Mouse (Mus musculus) small intestine, adult 2 months (tissue): ENCODE measurements at regions not wholly inside any gene's neighbourhood (a gene's known extent, or its start where the extent isn't known, plus 50 kb on each side); places are given as distances from the start of the nearest gene placed in this dataset.

Experiments used
- H3K27ac ChIP-seq: fragments of 200-500 bp; 2 replicates; pipeline ENCODE4 v1.5.1; 2012; ENCODE audit warnings: low read depth, low read length, control low read depth, inconsistent platforms; ENCODE audit not compliant: insufficient read depth
- H3K27me3 ChIP-seq: fragments of 200-500 bp; 2 replicates; pipeline ENCODE4 v1.6.1; 2012; ENCODE audit warnings: mild to moderate bottlenecking, moderate library complexity, low read length, inconsistent platforms; ENCODE audit not compliant: control insufficient read depth, insufficient read depth
- H3K36me3 ChIP-seq: fragments of 200-500 bp; 2 replicates; pipeline ENCODE4 v1.6.1; 2012; ENCODE audit warnings: mild to moderate bottlenecking, low read length, control low read depth, inconsistent platforms; ENCODE audit not compliant: control insufficient read depth, insufficient read depth
- H3K4me1 ChIP-seq: fragments of 200-500 bp; 2 replicates; pipeline ENCODE4 v1.6.1; 2012; ENCODE audit warnings: low read length, inconsistent platforms, mixed read lengths; ENCODE audit not compliant: control insufficient read depth, insufficient read depth, insufficient read length
- H3K4me3 ChIP-seq: fragments of 200-500 bp; 2 replicates; pipeline ENCODE4 v1.5.1; 2012; ENCODE audit warnings: low read depth, mild to moderate bottlenecking, control low read depth, inconsistent platforms, low read length, moderate library complexity
- CTCF ChIP-seq: fragments of 200-500 bp; IDR thresholded peaks from 2 replicates; pipeline ENCODE4 v1.5.1; 2012; ENCODE audit warnings: low read depth, mild to moderate bottlenecking, control low read depth, inconsistent platforms, low read length, moderate library complexity, mixed read lengths; ENCODE audit not compliant: insufficient replicate concordance, insufficient read length; ENCODE audit errors: extremely low read depth
- POLR2A ChIP-seq: fragments of 200-500 bp; IDR thresholded peaks from 2 replicates; pipeline ENCODE4 v1.6.1; 2012; ENCODE audit warnings: low read depth, mild to moderate bottlenecking, control low read depth, inconsistent platforms, low read length, moderate library complexity
- WGBS: fragments of 180-500 bp; shearing (Covaris S2); methylation state at CpG from one replicate; pipeline ENCODE4 v1.1.7; 2018; 5-methylcytosine and 5-hydroxymethylcytosine counted together

- H3K27ac ChIP-seq, result no peak overlapping the region
- peaks cover 4% of the 10 kb centered on the region; the same call in 1 of the 2 replicates for H3K4me1 ChIP-seq
- TF ChIP-seq CTCF (no peak), POLR2A (no peak)
- H3K27me3 ChIP-seq, result no peaks in the 10 kb centered on the region
- H3K4me3 ChIP-seq, result no peak overlapping the region
- no peaks in the 10 kb centered on the region for H3K36me3 ChIP-seq
Observed at GRCm38 (mm10) chr9:43930037-43930404, 113.2 kb upstream of the Thy1 start.

GRCm38 (mm10) chr9:43930476-43930875 is 112.7 kb upstream of the Thy1 start:
- no peak for TF ChIP-seq POLR2A
- no peak for TF ChIP-seq CTCF

GRCm38 (mm10) chr9:43934012-43934690 is 109.0 kb upstream of the Thy1 start:
- H3K36me3 ChIP-seq, result no peaks in the 10 kb centered on the region
- no peaks in the 10 kb centered on the region for H3K27me3 ChIP-seq
- 22% methylated on average over 18 of the region's 18 CpGs for WGBS
- no peak overlapping the region for H3K4me3 ChIP-seq
- TF ChIP-seq POLR2A, result no peak
- TF ChIP-seq CTCF, result no peak
- H3K4me1 ChIP-seq, result peaks cover 4% of the 10 kb centered on the region; the same call in 1 of the 2 replicates
- H3K27ac ChIP-seq, result no peak overlapping the region

More at GRCm38 (mm10) chr9:43930476-43930875, 112.7 kb upstream of the Thy1 start:
- Histone ChIP-seq H3K4me1 (peaks cover 4% of the 10 kb centered on the region; the same call in 1 of the 2 replicates), H3K27me3 (no peaks in the 10 kb centered on the region), H3K27ac (no peak overlapping the region), H3K4me3 (no peak overlapping the region), H3K36me3 (no peaks in the 10 kb centered on the region)
- WGBS, result 67% methylated on average over 3 of the region's 3 CpGs

GRCm38 (mm10) chr9:43934691-43935064 is 108.5 kb upstream of the Thy1 start:
- TF ChIP-seq POLR2A (no peak), CTCF (no peak)
- WGBS, result 3% methylated on average over 5 of the region's 5 CpGs
- Histone ChIP-seq H3K4me3 (no peak overlapping the region), H3K4me1 (peaks cover 4% of the 10 kb centered on the region; the same call in 1 of the 2 replicates), H3K27me3 (no peaks in the 10 kb centered on the region), H3K36me3 (no peaks in the 10 kb centered on the region), H3K27ac (no peak overlapping the region)

GRCm38 (mm10) chr9:43939336-43939735 is 103.8 kb upstream of the Thy1 start:
- no peaks in the 10 kb centered on the region for H3K36me3 ChIP-seq
- TF ChIP-seq POLR2A (no peak), CTCF (no peak)
- peaks cover 4% of the 10 kb centered on the region; the same call in 1 of the 2 replicates for H3K4me1 ChIP-seq
- H3K27me3 ChIP-seq, result no peaks in the 10 kb centered on the region
- H3K27ac ChIP-seq, result no peak overlapping the region
- no peak overlapping the region for H3K4me3 ChIP-seq
- WGBS, result 67% methylated on average over 11 of the region's 11 CpGs

GRCm38 (mm10) chr9:43942147-43942546 is 101.0 kb upstream of the Thy1 start:
- no peaks in the 10 kb centered on the region for H3K27me3 ChIP-seq
- TF ChIP-seq CTCF, result no peak
- no peak for TF ChIP-seq POLR2A
- no peaks in the 10 kb centered on the region for H3K4me1 ChIP-seq
- 70% methylated on average over 5 of the region's 5 CpGs for WGBS
- no peak overlapping the region for H3K27ac ChIP-seq
- H3K4me3 ChIP-seq, result no peak overlapping the region
- no peaks in the 10 kb centered on the region for H3K36me3 ChIP-seq

GRCm38 (mm10) chr9:43943522-43943921 is 99.7 kb upstream of the Thy1 start:
- 39% methylated on average over 6 of the region's 6 CpGs for WGBS

More at GRCm38 (mm10) chr9:43943522-43943921, 99.7 kb upstream of the Thy1 start:
- TF ChIP-seq CTCF (no peak), POLR2A (no peak)
- Histone ChIP-seq H3K4me3 (no peak overlapping the region), H3K27ac (no peak overlapping the region), H3K27me3 (no peaks in the 10 kb centered on the region), H3K4me1 (no peaks in the 10 kb centered on the region), H3K36me3 (no peaks in the 10 kb centered on the region)
